Mouse (Mus musculus): ENCODE results near the gene Crb3.
A peak's percentile ranks its signal among the peaks of the same experiment; 100 is the strongest.

Crb3 gene

DNA sequence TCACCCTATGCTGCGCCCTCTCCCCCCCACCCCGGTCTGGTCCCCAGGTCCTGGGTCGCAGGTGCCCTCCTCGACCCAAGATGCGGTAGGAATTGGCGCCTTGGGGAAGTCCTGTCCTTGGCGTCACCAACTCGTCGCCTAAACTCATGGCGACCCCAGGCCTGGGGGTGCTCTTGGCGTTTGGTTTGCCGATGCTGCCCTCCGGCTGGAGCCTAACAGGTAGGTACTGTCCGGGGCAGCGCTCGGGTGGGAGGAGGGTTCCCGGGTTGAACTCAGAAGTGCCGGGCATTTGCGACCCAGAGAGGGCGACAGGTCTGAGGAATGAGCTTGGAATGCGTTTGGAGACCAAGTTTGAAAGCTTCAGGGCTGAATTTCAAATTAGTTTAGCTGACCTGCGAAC is 3.6 kb downstream of the Crb3 start:
- no peak for DNase-seq

DNA sequence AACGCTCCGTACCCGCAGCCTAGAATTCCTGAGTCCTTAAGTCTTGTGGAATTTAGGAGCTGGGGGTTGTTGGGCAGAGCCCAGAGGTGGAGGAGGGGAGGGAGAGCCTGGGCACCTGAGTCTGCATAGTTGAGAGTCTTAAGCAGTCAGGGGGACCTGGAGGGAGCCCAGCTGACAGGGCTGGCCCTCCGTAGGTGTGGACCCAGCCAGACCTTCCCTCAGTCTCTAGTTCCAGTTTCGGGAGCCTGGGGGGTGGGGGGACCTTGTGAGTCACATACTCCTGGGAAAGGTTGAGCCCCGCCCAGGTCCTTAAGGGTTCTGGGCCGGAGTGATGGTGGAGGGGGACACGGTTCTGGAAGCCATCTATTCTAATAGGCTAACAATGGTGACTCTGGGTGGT is 4.1 kb downstream of the Crb3 start:
- no peak for DNase-seq

DNA sequence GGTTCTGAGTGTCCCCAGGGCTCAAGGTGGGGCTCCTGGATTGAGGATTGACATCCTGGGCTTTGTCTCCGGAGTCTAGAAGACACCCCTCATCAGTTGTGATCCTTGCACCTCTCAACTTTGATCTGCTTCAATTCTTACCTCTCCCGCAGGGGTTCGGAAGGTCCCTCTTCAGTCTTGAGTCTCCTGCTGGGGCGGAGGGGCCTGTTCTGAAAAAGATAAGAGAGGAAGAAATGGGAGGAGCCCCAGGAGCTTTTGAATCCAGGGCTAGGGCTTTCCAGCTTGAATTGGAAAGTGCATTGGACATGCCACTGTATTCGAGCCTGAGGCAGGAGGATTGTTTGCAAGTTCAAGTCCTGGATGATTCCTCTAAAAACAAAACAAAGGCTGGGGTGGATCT is 8.0 kb downstream of the Crb3 start:
- DNase-seq, result no peak

DNA sequence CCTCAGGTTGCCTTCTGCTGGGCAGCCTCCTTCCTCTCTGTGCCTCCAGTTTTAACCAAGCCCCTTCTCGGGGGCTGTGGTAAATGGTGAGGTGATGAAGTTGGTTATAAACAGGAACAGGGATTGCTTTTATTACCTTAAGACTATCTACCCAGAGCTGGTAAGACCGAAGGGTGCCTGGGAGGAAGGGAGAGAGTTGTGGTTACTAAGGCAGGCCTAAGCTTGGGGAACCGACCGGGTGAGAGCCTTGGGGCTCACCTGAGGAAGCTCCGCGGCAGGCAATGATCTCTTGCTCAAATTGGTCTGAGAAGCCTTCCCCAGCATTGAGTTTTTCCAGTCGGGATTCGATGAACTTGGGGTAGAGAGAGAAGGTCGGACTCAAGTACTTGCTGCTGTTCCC is 11.4 kb downstream of the Crb3 start:
- DNase-seq, result no peak

DNA sequence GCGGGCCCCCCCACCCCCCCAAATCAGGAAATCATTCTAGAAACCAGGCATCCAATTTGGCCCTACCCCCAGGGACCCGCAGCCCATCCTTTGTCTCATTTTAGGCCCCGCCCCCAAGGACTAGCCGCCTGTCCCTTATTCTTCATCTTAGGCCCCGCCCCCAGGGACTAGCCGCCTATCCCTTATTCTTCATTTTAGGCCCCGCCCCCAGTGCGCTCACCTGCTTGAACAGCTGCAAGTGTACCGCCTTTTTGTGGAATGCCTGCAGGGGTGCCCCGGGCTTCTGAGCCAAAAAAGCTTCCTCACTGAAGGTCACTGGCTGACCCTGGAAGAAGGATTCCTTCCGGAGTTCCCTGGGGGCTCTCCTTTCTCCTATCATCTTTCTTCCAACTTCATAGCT is 11.8 kb downstream of the Crb3 start:
- DNase-seq, result no peak

DNA sequence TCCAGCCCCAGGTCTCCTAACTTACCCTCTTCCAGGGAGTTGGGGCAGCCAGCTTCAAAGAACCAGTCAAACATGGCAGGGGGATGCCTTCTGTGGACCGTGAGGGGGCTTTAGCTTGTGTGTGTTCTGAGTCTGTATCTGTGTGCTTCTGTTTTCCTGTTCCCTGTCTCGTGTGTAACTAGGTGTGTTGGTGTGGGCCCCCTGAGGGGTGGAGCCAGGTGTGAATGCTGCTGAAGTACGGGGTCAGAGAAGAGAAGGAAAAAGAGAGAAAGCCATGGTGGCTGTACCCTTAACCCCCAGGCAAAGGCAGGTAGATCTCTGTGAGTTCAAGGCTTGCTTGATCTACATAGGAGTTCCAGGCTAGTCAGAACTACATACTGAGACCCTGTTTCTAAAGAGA is 18.0 kb downstream of the Crb3 start:
- DNase-seq, result no peak

DNA sequence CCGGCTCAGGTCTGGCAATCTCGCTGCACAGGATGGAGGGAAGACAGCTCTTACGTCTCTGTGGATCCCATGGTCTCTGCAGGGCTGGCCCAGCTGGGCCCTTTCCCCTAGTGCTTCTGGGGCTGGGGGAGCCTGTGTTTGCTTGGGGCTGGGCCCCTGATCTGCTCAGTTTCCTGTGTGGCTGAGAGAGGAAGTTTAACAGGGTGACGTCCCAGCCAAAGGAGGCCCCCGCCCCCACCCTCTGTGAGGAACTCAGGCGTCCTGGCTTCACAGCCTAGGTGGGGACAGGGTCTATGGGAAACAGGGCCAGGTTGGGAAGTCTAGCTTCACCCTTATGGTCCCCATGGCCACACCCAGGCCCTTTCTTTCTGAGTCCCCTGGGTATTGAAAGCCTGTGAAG is 19.4 kb downstream of the Crb3 start, which contains the start of gene Dennd1c:
Gene Dennd1c, minus strand, starts transcription at position 179 of the 400 bp plus-strand sequence.
- no peak for DNase-seq

DNA sequence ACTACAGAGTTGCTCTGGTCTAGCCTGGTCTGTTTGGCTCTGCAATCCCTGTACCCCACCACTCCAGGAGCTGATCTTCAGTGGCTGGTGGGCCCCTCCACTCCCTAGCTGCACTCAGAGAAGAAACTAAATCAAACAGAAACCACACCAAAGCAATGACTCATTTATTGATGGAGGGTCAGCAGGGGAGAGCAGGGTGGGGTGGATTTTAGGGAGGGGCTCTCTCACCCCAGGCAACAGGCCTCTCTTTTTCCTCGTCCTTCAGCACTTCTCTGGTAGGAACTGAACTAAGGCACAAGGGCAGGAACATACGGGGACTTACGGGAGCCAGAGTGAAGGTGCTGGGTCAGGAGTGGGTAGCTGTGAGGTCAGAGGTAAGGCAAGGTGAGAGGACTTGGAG is 21.0 kb downstream of the Crb3 start:
- DNase-seq, result no peak

DNA sequence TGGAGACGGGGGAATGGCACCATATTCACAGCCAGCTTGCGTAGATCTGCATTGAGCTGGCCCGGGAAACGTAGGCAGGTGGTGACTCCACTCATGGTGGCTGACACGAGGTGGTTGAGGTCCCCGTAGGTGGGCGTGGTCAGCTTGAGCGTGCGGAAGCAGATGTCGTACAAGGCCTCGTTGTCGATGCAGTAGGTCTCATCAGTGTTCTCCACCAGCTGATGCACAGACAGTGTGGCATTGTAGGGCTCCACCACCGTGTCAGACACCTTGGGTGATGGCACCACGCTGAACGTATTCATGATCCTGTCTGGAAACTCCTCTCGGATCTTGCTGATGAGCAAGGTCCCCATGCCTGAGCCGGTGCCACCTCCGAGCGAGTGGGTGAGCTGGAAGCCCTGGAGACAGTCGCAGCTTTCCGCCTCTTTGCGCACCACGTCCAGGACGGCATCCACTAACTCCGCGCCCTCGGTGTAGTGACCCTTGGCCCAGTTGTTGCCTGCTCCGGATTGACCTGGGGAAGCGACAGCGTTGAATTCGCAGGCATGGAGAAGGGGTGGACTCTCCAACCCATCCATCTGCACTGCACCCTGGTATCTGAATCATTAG is 22.4 kb downstream of the Crb3 start:
- DNase-seq, result no peak

DNA sequence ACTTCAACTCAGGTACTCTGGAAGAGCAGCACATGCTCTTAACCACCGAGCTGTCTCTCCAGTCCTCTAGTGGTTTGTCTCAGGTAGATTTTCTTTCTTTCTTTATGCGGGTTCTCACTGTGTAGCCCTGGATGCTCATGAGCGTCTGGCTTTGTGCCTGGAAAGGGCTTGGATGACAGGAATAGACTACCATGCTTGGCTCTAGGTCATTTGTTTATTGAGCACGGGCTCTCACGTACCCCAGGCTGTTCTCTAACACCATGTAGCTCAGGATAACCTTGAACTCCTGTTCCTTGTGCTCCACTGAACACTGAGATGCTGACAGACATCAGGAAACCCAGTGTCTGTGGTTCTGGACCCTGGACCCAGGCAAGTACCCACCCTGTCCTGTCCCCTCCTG is 23.6 kb downstream of the Crb3 start:
- DNase-seq, result no peak

DNA sequence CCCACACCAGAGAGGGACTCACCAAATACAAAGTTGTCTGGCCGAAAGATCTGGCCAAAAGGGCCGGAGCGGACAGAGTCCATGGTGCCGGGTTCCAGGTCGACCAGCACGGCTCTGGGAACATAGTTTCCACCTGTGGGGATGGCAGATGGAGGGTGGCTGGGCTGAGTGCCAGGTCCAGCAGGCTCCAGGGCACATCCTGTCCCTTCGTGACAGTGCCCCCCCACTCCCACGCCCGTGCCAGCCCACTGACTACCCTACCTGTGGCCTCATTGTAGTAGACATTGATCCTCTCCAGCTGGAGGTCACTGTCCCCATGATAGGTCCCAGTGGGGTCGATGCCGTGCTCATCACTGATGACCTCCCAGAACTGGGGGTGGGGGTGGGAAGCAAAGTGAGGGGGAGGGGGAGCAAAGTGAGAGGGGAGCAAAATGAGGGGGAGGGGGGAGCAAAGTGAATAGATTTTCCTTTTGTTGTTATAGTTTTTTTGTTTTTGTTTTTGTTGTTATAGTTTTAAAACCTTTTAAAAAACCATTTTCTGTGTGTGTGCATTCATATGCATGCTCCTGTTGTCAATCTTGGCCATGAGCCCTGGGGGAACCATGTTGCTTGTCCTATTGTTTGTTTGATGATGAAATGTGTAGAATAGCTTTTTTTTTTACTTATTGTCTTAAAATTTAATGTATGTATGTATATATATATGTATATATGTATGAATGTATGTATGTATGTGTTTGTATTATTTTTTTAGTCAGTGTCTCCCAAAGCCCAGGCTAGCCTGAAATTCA is 27.3 kb downstream of the Crb3 start:
- no peak for DNase-seq

DNA sequence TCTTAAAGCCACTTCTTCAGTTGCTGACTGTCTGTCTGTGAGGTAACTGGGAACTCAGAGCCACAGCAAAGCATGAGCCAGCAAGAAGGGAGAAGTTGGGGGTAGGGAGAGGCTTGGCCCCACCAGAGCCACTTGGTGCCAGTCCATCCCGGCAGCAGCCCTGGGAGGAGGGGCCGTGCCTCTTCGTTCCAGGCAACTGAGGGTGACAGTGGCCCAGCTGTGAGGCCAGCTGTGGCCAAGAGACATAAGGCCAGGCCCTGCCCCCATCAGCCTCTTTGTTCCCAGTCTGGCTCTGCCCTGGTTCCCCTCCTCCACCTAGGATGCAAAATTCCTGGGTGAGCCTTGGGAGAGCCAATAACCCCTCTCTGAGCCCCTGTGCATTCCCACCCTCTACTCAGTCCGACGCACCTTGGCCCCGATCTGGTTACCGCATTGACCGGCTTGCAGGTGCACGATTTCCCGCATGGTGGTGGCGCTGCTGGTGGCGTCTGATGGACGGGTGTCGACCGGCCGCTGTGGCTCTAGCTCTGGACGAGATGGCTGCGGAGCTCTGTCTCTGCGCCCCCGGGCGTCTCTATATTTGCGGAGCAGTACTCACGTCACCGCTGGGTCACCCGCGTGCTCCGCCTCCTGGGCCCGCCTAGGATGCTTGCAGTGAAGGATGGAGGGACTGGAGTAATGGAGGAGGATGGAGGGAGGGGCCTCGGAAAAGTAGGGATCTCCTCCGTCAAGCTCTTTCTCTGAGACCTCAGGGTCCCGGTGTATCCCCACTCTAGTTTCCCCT is 28.3 kb downstream of the Crb3 start, which contains the start of gene Tubb4a:
Gene Tubb4a, minus strand, starts transcription at position 734 of the 784 bp plus-strand sequence.
- peak; percentile 81 for DNase-seq

DNA sequence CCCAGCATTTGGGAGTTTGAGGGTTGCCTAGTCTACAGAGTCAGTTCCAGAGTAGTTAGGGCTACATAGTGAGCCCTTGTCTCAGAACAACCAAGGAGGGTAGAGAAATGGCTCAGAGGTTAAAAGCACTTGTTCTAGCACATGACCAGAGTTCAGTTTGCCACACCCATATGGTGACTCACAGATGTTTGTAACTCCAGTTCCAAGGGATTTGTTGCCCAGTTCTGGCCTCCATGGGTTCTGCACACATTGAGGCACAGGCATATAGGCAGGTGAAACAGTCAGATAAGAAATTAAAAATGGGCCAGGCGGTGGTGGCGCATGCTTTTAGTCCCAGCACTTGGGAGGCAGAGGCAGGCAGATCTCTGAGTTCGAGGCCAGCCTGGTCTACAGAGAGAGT is 35.3 kb downstream of the Crb3 start:
- no peak for DNase-seq

DNA sequence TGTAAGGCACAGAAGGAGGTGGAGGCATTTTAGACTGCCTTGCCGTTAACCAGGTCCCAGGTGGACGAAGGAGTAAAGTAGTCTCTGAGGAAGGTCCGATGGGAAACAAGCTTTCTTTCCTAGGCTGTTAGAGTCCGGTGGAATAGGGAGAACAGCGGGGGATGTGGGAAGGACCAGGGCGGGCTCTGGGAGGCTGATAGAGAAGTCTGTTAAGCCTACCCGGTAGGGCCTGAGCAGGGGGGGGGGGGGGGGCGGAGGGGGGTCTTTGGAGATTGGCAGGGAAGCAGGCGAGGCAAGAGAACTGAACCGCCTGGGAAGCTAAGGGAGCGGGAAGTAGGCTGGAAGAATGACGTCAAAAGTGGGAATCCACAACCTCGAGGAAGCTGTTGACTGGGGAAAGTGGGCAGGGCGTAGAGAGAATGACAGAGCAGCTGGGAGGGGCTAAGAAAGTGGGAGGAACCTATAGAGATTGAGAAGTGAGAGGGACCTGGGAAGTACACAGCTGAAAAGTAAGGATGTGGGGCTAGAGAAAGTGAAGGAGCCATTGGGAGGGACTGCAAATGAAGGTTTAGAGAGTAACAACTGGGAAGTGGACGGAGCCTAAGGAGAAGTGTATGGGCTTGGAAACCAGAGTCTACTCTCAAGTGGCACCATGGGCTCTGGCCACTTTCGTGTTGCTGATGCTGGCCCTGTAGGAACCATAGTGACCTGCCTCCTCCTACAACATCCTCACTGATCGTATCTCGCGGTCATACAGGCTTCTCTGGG is 37.1 kb downstream of the Crb3 start:
- no peak for DNase-seq

DNA sequence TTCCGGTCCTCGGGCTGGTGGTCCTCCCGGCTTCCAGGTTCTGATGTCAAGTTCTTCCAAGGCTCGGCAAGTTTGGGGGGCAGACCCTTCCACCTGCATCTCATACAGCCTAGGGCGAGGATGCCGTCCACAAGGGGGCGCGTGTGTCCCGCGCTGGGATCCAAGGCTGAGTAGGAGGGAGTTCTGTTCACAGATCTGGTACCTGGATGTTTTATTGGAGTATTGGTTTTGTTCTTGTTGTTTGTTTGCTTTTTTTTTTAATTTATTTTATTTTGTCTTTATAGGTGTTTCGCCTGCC is 37.7 kb downstream of the Crb3 start:
- DNase-seq, result peak; percentile 94

DNA sequence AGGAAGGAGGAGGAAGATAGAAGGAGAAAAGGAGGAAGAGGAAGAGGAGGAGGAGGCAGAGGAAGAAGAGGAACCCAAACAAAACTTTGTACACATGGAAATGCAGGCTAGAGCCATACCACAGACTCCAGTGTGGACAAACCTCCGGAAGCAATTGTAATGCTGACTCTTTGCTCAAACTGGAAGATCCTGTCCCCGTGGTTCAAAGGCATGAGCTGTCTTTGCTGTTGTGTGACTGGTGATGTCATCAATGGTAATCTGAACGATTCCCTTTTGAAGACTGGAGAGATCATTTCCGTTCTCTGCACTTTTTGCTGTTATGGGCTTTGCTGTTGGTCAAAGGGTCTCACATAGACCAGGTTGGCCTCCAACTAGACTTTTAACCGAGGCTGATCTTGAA is 39.4 kb downstream of the Crb3 start:
- no peak for DNase-seq

DNA sequence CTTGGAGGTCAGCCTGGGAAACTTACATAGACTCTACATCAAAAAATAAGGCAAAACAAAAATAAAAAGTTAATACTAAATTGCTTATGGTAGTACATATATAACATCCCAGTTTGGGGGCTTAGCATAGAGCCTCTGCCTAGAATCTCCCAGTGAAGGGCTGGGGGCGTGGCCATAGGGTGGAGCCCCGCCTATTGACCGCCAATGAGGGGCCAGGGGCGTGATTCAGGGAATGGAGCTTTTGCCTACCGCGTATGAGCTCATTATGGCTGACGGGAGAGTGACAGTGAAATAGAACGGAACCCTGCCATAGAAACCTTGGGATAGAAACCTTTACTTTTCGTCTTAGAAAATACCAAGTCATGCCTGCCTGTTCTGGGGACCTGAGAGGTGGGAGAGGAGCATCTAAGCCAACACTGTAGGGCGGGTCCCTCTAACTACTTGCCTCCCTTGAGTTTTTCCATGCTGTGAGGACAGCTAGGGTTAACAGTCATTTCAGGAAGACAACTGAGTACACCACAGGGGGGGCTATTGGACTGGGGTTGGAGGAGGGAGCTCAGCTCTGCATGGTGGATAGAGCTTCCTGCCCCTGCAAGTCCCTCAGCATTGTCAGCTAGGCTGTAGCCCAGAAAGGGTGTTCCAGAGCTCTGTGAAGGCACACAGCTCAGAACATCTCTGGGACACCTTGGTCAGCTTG is 40.9 kb downstream of the Crb3 start:
- DNase-seq, result no peak

DNA sequence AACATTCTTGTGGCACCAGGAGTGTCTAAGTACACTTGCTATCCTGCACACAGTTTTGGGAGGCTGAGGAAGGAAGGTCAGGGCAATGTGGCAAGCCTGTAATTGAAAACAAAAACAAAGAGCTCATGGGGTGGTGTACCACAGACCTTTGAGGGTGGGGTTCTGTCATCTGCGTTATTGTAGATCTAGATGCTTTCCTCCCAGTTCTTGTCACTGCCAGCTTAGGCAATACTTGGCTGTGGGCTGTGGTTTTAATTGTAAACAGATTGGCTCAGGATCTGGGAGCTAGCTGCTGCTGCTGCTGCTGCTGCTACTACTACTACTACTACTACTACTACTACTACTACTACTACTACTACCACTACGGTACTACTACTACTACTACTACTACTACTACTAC is 43.4 kb downstream of the Crb3 start:
- no peak for DNase-seq

DNA sequence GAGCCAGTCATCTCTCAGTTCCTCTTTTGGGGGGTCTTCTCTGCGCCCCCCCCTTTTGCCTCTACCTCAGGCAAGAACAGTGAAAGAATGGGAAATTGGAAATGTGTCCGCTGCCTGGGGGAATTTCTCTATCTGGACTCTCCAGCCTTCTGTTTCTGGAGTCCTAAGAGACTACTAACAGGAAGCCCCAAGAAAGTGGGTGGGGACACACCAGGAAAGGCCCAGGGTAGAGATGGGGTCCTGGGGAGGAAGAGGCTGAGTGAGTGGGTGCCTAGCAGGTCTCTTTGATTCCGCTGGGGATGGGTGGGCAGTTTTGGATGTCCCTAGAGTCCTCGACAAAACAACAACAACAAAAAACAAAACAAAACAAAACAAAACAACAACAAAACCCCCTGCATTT is 45.6 kb downstream of the Crb3 start:
- no peak for DNase-seq

DNA sequence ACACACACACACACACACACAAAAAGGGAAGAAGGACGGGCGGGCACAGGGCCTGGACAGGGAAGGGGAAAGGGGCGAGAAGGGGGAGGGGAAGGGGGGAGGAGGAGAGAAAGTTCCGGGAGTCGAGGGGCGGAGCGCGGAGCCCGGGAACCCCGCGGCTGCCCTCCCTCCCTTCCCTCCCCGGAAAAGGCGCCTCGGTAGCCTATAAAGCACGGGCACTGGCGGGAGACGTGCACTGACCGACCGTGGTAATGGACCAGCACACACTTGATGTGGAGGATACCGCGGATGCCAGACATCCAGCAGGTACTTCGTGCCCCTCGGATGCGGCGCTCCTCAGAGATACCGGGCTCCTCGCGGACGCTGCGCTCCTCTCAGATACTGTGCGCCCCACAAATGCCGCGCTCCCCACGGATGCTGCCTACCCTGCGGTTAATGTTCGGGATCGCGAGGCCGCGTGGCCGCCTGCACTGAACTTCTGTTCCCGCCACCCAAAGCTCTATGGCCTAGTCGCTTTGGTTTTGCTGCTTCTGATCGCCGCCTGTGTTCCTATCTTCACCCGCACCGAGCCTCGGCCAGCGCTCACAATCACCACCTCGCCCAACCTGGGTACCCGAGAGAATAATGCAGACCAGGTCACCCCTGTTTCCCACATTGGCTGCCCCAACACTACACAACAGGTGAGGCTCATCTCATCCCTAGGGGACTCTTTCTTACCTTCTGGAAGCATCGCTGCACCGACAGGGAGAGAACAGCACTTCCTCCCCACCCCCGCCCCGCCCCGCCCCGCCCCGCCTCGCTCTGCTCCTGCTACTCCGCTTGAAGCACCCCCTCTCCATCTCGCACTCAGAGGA is 46.5 kb downstream of the Crb3 start, which contains the start of gene Tnfsf9:
Gene Tnfsf9, plus strand, starts transcription at position 145 of the 854 bp plus-strand sequence.
- DNase-seq, result peak; percentile 55

DNA sequence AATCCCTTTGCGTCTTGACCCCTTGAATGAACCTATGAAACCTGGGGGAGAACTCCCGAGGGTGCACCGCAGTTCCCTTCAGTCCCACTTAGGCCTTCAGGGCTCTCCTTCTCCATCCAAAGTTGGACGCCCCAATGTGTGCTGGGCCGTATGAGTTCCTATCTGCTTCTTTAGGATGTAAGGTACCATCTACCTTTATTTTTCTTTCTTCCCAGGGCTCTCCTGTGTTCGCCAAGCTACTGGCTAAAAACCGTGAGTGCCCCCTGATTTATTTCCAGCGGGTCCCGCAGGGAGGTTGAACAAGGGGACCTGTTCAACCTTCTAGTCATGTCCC is 47.1 kb downstream of the Crb3 start:
- DNase-seq, result no peak

DNA sequence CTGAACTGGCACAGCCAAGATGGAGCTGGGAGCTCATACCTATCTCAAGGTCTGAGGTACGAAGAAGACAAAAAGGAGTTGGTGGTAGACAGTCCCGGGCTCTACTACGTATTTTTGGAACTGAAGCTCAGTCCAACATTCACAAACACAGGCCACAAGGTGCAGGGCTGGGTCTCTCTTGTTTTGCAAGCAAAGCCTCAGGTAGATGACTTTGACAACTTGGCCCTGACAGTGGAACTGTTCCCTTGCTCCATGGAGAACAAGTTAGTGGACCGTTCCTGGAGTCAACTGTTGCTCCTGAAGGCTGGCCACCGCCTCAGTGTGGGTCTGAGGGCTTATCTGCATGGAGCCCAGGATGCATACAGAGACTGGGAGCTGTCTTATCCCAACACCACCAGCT is 48.2 kb downstream of the Crb3 start:
- DNase-seq, result no peak
